Mouse (Mus musculus): ENCODE measurements around the gene Ifrd2. TPM values are rescaled to one million over a fixed set of nuclear protein-coding genes. Genes with fewer than 3 reads are reported as not detected.
"Not testable (repeated sequence)": the region's sequence is repeated elsewhere in the genome, so short reads cannot be mapped to it uniquely, and the experiment has no call there.

Ifrd2 gene
- polyA plus RNA-seq, 1 experiment from 2014 or later: 68.2 TPM

DNA sequence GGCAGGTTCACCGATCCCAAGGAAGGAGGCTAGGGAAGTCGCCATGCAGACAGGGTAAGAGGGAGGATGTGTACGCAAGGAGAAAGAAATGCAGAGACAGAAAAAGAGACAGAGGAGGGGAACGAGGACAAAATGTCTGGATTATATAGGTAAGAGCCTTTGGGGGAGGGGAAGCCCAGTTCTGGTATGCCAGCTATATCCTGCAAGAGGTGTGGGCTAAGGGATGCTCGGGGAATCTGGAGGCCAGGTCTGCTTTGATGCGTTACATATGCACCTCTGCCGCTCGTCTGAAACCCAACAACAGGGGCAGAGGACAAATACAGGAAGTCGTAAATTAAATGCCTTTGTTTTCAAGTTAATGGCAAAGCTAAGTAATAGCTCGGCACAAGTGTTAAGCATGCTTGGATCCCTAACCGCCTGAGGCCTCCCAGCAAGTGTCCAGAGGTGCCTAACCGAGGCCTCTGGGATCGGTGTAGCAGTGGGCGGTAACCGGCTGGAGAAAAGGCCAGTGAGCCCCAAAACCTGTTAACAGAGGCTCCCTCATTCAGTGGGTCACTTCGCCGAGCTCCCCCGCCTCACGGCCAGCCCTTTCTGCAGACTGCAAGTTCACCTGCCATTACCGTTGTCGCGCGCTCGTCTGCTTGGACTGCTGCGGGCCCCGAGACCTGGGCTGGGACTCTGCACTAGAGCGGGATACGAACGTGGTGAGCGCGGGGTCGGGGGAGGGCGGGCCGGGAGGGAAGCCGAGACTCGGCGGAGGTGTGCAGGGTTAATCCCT is 33.7 kb upstream of the Ifrd2 start:
- Histone ChIP-seq H3K4me3 (replicated peaks) (peak overlapping the region; percentile 63), H3K27ac (peak overlapping the region; percentile 82), H3K27me3 (replicated peaks) (no peaks in the 10 kb centered on the region), H3K36me3 (peaks cover 14% of the 10 kb centered on the region), H3K4me1 (peaks cover 57% of the 10 kb centered on the region), H3K9ac (peak overlapping the region; percentile 42; the same call in 1 of the 2 replicates), H3K4me2 (peak overlapping the region; percentile 95), H3K9me3 (no peaks in the 10 kb centered on the region)
- ATAC-seq (ENCODE audit: insufficient read depth, low FRiP score, low read depth): peak; percentile 20
- 6% methylated on average over 37 of the region's 37 CpGs for WGBS

DNA sequence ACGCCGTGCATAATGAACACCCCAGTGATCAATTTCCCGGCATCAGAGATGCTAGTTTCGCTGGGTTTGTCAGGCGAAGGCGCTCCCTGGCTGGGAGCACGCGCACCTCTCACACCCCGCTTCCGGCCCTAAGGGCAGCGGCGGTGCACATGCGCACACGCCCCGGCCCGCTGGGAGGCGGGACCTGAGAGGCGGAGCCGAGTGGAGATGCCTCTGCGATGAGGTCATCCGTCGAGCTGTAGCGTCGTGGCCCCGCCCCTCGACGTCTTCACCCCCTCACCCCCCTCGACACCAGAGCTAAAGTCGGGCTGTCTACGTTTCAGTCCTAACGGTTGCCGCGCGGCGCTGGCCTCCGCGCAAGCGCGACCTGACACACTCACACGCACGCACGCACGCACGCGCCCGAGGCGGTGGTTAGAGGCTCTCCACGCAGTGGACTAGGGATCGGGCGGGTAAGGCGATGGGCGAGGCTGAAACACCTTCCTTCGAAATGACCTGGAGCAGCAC is 33.1 kb upstream of the Ifrd2 start:
- Histone ChIP-seq H3K4me3 (replicated peaks) (peak overlapping the region; percentile 63), H3K27me3 (replicated peaks) (no peaks in the 10 kb centered on the region), H3K36me3 (peaks cover 20% of the 10 kb centered on the region), H3K9ac (peak overlapping the region; percentile 79), H3K4me2 (peak overlapping the region; percentile 95), H3K9me3 (no peaks in the 10 kb centered on the region), H3K4me1 (peaks cover 57% of the 10 kb centered on the region), H3K27ac (peak overlapping the region; percentile 94)
- WGBS: under 1% methylated on average over 53 of the region's 53 CpGs
- peak; percentile 88 for ATAC-seq (ENCODE audit: insufficient read depth, low FRiP score, low read depth)

DNA sequence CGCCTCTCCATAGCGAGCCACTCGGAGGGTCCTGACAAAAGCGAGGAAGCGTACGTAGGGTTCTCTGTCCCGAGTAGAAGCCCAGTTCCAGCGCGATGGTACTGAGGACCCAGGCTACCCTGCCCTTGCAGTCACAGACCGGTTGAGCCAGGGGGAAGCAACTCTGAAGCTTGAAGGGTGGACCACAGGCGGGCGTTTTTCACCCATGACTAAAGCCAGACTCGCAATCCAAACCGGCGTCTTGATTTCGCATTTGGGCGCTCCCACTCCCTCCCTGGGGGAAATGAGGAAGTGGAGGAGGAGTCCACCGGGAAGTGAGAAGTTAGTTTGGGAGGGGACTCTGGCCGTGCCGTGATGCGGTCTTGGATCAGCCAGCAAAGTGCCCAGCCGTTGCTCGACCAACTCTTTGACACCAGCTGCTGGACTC is 32.4 kb upstream of the Ifrd2 start:
- Histone ChIP-seq H3K9me3 (no peaks in the 10 kb centered on the region), H3K4me3 (replicated peaks) (peak overlapping the region; percentile 63), H3K27ac (peak overlapping the region; percentile 94), H3K4me1 (peaks cover 55% of the 10 kb centered on the region), H3K27me3 (replicated peaks) (no peaks in the 10 kb centered on the region), H3K36me3 (peaks cover 27% of the 10 kb centered on the region), H3K4me2 (peak overlapping the region; percentile 72), H3K9ac (peak overlapping the region; percentile 79)
- ATAC-seq (ENCODE audit: insufficient read depth, low FRiP score, low read depth): peak; percentile 7
- 0% methylated on average over 23 of the region's 23 CpGs for WGBS

DNA sequence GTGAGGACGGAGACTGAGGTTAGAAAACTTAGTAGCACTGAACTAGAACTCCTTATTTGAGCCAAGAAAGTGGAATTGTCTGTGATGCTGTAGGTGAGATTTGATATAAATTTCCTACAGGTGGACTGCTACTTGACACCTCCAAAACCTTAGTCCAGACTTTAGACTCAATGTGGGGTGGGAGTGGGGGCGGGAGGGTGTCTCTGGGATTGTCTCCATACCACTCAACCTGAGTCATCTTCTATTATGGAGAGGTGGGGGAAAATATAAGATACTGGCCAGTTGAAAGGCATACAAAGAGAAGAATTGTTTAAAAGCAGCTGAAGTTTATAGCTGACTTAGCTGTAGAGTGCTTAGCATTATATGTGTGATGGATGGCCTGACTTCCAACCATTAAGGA is 31.7 kb upstream of the Ifrd2 start:
- WGBS: 41% methylated on average over 2 of the region's 2 CpGs
- H3K4me3 ChIP-seq (replicated peaks): peak overlapping the region; percentile 63
- H3K4me2 ChIP-seq: peak overlapping the region; percentile 72
- peak overlapping the region; percentile 94 for H3K27ac ChIP-seq
- peaks cover 48% of the 10 kb centered on the region for H3K4me1 ChIP-seq
- H3K27me3 ChIP-seq (replicated peaks): no peaks in the 10 kb centered on the region
- peak overlapping the region; percentile 79 for H3K9ac ChIP-seq
- ATAC-seq (ENCODE audit: insufficient read depth, low FRiP score, low read depth): no peak
- H3K9me3 ChIP-seq: no peaks in the 10 kb centered on the region
- H3K36me3 ChIP-seq: peaks cover 33% of the 10 kb centered on the region

DNA sequence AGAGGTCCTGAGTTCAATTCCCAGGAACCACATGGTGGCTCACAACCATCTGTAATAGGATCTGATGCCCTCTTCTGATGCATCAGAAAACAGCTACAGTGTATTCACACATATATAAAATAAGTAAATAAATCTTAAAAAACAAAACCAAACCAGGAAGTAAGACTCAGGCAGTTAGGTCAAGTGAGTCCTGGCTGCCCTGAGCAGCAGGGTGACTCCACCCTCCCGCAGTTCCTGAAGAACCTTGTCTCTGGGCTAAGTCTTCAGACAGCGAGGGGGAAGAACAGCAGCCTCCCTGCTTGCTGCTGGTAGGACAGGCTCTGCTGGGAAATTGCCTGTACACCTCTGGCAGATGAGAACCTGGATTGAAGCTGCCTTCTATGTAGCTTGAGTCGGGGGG is 31.1 kb upstream of the Ifrd2 start:
- peak overlapping the region; percentile 41; the same call in 1 of the 2 replicates for H3K27ac ChIP-seq
- no peaks in the 10 kb centered on the region for H3K27me3 ChIP-seq (replicated peaks)
- peak overlapping the region; percentile 63 for H3K4me3 ChIP-seq (replicated peaks)
- H3K9ac ChIP-seq: no peak overlapping the region
- peaks cover 42% of the 10 kb centered on the region for H3K4me1 ChIP-seq
- H3K36me3 ChIP-seq: peaks cover 40% of the 10 kb centered on the region
- ATAC-seq (ENCODE audit: insufficient read depth, low FRiP score, low read depth): no peak
- WGBS: 66% methylated on average over 3 of the region's 3 CpGs
- H3K9me3 ChIP-seq: no peaks in the 10 kb centered on the region
- peak overlapping the region; percentile 72 for H3K4me2 ChIP-seq

DNA sequence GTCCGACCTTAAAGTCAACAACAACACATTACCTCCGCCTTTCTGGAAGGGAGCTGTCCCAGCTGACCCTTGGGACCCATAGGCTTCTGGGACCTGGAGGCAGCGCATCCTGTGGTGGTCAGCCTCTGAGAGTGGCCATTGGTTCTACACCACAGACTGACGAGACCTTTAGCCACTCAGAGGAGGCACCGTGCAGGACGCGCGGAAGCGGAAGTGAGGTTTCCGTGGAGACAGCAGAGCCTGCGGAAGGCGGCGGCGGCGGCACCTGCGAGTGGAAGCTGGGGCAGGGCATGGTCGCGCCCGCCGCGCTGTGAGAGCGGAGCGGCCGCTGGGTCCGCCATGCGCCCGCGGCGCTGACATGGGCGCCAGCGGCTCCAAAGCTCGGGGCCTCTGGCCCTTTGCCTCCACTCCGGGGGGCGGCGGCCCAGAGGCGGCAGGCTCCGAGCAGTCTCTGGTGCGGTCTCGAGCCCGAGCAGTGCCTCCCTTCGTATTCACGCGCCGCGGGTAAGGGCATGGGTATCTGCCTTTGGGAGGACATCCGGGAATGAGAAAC is 24.3 kb upstream of the Ifrd2 start, which contains the start of gene Tusc2:
TSS of gene Tusc2 (plus strand) at position 227 of the 553 bp plus-strand sequence.
- 0% methylated on average over 46 of the region's 46 CpGs for WGBS

DNA sequence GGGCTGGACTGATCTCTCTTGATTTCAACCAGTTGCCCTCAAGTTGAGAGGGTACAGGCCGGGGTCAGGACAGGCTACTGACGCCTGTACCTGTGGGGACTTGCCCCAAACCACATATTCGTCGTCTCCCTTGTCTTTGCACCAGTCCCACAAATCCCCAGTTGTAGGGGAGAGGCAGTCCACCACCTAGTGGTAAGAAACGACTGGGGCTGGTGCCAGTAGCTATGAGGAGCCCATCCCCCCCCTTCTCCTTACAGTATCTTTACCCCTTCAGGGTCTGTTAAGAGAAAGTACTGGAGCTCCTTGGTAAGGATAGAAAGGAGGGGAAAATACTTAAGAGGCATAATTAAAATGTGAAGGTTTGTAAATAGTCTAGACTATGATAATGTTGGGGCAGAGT is 21.9 kb upstream of the Ifrd2 start:
- H3K4me3 ChIP-seq (replicated peaks); H3K9ac ChIP-seq; H3K27me3 ChIP-seq (replicated peaks); ATAC-seq (ENCODE audit: insufficient read depth, low FRiP score, low read depth); H3K9me3 ChIP-seq: not testable (repeated sequence)
- Histone ChIP-seq H3K4me2 (peak overlapping the region; percentile 21), H3K27ac (peak overlapping the region; percentile 91), H3K4me1 (peaks cover 46% of the 10 kb centered on the region), H3K36me3 (peaks cover 25% of the 10 kb centered on the region)
- 51% methylated on average over 5 of the region's 5 CpGs for WGBS

More for the DNA sequence above, 24.3 kb upstream of the Ifrd2 start, which contains the start of gene Tusc2:
- ATAC-seq (ENCODE audit: insufficient read depth, low FRiP score, low read depth): peak; percentile 94
- Histone ChIP-seq H3K9me3 (no peaks in the 10 kb centered on the region), H3K4me3 (replicated peaks) (peak within 1 kb of the TSS; percentile 73), H3K36me3 (peaks cover 49% of the 10 kb centered on the region), H3K27me3 (replicated peaks) (no peaks in the 10 kb centered on the region), H3K4me2 (peak within 1 kb of the TSS; percentile 78), H3K9ac (peak within 1 kb of the TSS; percentile 58), H3K27ac (peak within 1 kb of the TSS; percentile 46; the same call in 1 of the 2 replicates), H3K4me1 (peaks cover 34% of the 10 kb centered on the region)

DNA sequence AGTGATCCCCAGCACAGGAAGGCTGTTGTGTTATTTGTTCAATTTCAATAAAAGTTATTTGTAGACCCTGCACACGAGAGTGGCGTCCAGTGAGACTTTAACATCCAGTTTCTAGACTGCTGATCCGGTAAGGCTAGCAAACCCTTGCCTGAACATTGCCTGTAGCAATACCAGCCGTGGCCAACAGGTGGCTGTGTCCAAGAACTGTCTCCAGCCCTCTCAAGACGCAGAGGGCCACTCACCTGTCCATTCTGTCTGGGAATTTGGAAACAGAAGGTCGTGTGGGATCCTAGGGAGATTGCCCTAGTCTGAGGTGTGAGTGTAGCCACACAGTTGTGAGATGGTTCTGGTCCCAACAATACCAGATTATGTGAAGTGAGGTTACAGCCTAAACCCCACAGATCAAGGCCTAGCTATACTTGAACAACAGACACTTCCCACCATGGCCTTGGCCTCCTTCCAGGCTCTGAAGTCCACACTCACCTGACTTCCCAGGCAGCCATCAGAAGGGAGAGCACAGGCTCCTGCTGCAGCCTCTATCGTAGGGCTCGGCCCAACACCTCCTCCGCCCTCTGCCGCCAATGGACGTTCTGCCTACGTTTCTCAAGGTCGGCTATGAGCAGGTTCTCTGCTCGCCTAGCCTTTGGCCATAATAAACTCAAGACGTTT is 21.3 kb upstream of the Ifrd2 start:
- Histone ChIP-seq H3K4me1 (peaks cover 52% of the 10 kb centered on the region), H3K9ac (no peak overlapping the region), H3K4me3 (replicated peaks) (no peak overlapping the region), H3K9me3 (no peaks in the 10 kb centered on the region), H3K36me3 (peaks cover 19% of the 10 kb centered on the region), H3K4me2 (peak overlapping the region; percentile 9; the same call in 1 of the 2 replicates), H3K27ac (peak overlapping the region; percentile 91), H3K27me3 (replicated peaks) (no peaks in the 10 kb centered on the region)
- WGBS: 49% methylated on average over 15 of the region's 15 CpGs
- ATAC-seq (ENCODE audit: insufficient read depth, low FRiP score, low read depth): no peak

DNA sequence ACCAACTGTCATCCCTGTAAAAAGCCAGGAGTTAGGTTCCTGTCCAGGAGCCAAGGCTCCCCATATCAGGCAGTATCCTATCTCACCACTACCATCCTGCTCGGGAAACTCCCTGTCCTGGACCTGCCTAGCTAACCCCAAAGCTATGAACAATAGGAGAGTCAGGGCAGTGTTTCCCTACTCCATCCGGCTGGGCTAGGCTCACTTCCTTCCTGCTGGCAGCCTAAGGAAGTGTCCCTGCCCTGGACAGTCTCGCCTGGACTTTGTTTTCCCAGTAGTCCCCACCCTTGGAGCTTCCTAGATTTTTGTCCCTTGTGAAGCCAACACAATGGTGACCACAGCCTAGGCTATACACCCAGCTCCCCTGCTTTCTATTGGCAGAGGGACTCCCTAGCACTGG is 20.6 kb upstream of the Ifrd2 start:
- H3K4me1 ChIP-seq: peaks cover 57% of the 10 kb centered on the region
- peak overlapping the region; percentile 74 for H3K4me2 ChIP-seq
- H3K27ac ChIP-seq: peak overlapping the region; percentile 91
- H3K9ac ChIP-seq: no peak overlapping the region
- 50% methylated on average over 3 of the region's 3 CpGs for WGBS
- H3K9me3 ChIP-seq: no peaks in the 10 kb centered on the region
- H3K36me3 ChIP-seq: peaks cover 17% of the 10 kb centered on the region
- no peak overlapping the region for H3K4me3 ChIP-seq (replicated peaks)
- no peaks in the 10 kb centered on the region for H3K27me3 ChIP-seq (replicated peaks)
- no peak for ATAC-seq (ENCODE audit: insufficient read depth, low FRiP score, low read depth)

DNA sequence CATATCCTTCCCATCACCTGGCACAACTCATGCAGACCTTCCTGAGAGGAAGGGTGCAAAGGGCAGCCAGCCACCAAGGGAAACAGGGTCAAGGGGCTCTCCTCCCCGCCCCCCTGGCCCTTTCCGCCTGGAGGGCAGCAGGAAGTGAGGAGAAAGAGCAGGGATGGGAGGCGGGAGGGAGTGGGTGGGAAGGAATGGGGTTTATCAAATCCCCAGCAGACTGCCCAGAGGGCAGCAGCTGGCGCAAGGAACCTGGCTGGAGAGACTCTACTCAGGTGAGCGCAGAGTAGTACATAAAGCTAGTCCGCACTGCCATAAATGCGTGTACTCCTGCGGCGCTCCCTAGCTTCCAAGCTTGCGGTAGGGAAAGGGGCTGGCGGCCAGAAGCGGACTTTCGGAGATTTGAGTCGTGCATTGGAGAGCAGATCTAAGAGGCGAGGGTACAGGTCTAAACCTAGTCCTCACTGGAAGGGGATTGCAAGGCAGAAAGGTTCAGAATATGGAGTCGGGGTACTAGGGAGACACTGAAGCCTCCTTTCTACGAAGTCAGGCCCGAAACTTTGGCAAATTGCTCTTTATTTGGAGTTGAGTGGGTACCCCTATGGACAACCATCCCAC is 19.6 kb upstream of the Ifrd2 start, which contains the start of gene Hyal2:
TSS of gene Hyal2 (plus strand) at position 244 of the 618 bp plus-strand sequence.
- peak within 1 kb of the TSS; percentile 78 for H3K9ac ChIP-seq
- peaks cover 20% of the 10 kb centered on the region for H3K36me3 ChIP-seq
- no peaks in the 10 kb centered on the region for H3K27me3 ChIP-seq (replicated peaks)
- peak within 1 kb of the TSS; percentile 91 for H3K27ac ChIP-seq
- H3K4me2 ChIP-seq: peak within 1 kb of the TSS; percentile 74
- H3K9me3 ChIP-seq: no peaks in the 10 kb centered on the region
- ATAC-seq (ENCODE audit: insufficient read depth, low FRiP score, low read depth): no peak
- peak within 1 kb of the TSS; percentile 85 for H3K4me3 ChIP-seq (replicated peaks)
- peaks cover 61% of the 10 kb centered on the region for H3K4me1 ChIP-seq
- WGBS: 14% methylated on average over 18 of the region's 18 CpGs

Measured in stomach, embryonic 15.5 days (tissue).